Mouse (Mus musculus): ENCODE measurements around the gene Aplnr.
A peak's percentile ranks its signal among the peaks of the same experiment; 100 is the strongest.

- TF ChIP-seq POLR2A (IDR thresholded peaks at IDR 0.05; ENCODE audit: borderline replicate concordance, extremely low read depth, insufficient read depth, insufficient read length, poor library complexity, severe bottlenecking) (no peak), CTCF (IDR thresholded peaks at IDR 0.05; ENCODE audit: borderline replicate concordance, extremely low read depth, insufficient read depth, insufficient read length) (peak; percentile 85; the same call in 1 of the 2 replicates)
These were observed 12.0 kb upstream of the Aplnr start for GRCm38 (mm10) chr2:85123869-85124535.
